Mouse (Mus musculus): ENCODE measurements around the gene A530016L24Rik. TPM values are rescaled to one million over a fixed set of nuclear protein-coding genes. Genes with fewer than 3 reads are reported as not detected.

Gene A530016L24Rik
- polyA plus RNA-seq (2012; rRNA removed): 0.04 and 0.11 TPM in 2 replicates

DNA sequence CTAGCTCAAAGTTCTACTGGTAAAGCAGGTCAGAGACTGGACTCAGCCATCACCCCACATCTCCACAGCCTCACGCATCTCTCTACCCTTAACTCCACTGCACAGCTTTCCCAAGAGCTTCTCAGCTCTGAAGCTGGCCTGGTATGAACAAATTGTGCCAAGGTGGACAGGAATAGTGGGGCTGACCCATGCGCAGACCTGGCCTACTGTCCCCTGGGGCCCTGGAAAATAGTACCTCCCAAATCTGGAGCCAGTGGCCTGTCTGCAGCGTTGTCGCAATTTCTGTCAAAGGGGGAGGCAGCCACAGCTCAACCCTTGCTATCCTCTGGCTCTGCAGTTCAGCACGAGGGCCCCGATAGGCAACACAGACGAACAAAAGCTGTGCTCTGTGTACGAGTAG, at the start of gene A530016L24Rik:
Gene A530016L24Rik, plus strand, starts transcription at position 315 of the 400 bp plus-strand sequence.
- no peak for DNase-seq (ENCODE audit: low read depth)
- no peak for TF ChIP-seq CTCF (IDR thresholded peaks at IDR 0.05; ENCODE audit: borderline replicate concordance, extremely low read depth, insufficient read depth, insufficient read length)
- TF ChIP-seq POLR2A (IDR thresholded peaks at IDR 0.05; ENCODE audit: borderline replicate concordance, extremely low read depth, insufficient read depth, insufficient read length, poor library complexity, severe bottlenecking): no peak

GRCm38 (mm10) chr12:112439993-112440392, 49.3 kb upstream of the A530016L24Rik start:
- TF ChIP-seq POLR2A (IDR thresholded peaks at IDR 0.05; ENCODE audit: borderline replicate concordance, extremely low read depth, insufficient read depth, insufficient read length, poor library complexity, severe bottlenecking) (no peak), CTCF (IDR thresholded peaks at IDR 0.05; ENCODE audit: borderline replicate concordance, extremely low read depth, insufficient read depth, insufficient read length) (no peak)
- DNase-seq (ENCODE audit: low read depth): peak; percentile 51

- DNase-seq (ENCODE audit: low read depth): peak; percentile 85
- TF ChIP-seq POLR2A (IDR thresholded peaks at IDR 0.05; ENCODE audit: borderline replicate concordance, extremely low read depth, insufficient read depth, insufficient read length, poor library complexity, severe bottlenecking) (no peak), CTCF (IDR thresholded peaks at IDR 0.05; ENCODE audit: borderline replicate concordance, extremely low read depth, insufficient read depth, insufficient read length) (no peak)
Measured at GRCm38 (mm10) chr12:112449144-112449827, 40.0 kb upstream of the A530016L24Rik start.

DNA sequence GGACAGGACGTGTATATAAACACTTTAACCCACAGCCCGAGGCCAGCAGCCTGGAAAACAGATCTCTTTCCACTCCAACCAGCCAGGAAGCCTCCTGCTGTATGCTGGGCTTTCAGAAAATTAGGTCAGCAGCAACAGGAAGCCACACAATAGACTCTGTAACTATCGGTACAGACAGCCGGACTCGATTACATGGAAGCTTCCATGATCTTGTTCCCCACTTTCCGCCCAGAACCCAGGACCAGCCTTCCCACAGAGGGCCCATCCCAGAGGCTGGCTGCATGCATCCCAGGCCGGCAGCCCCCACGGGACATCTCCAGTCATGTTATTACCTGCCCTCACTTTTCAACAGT, 39.4 kb upstream of the A530016L24Rik start:
- DNase-seq (ENCODE audit: low read depth): no peak
- TF ChIP-seq POLR2A (IDR thresholded peaks at IDR 0.05; ENCODE audit: borderline replicate concordance, extremely low read depth, insufficient read depth, insufficient read length, poor library complexity, severe bottlenecking): no peak
- TF ChIP-seq CTCF (IDR thresholded peaks at IDR 0.05; ENCODE audit: borderline replicate concordance, extremely low read depth, insufficient read depth, insufficient read length): no peak

GRCm38 (mm10) chr12:112450883-112451282, 38.4 kb upstream of the A530016L24Rik start:
- DNase-seq (ENCODE audit: low read depth): peak; percentile 86
- peak; percentile 61; the same call in 1 of the 2 replicates for TF ChIP-seq CTCF (IDR thresholded peaks at IDR 0.05; ENCODE audit: borderline replicate concordance, extremely low read depth, insufficient read depth, insufficient read length)
- TF ChIP-seq POLR2A (IDR thresholded peaks at IDR 0.05; ENCODE audit: borderline replicate concordance, extremely low read depth, insufficient read depth, insufficient read length, poor library complexity, severe bottlenecking): no peak

GRCm38 (mm10) chr12:112451381-112451780, 37.9 kb upstream of the A530016L24Rik start:
- peak; percentile 51 for DNase-seq (ENCODE audit: low read depth)
- TF ChIP-seq CTCF (IDR thresholded peaks at IDR 0.05; ENCODE audit: borderline replicate concordance, extremely low read depth, insufficient read depth, insufficient read length) (no peak), POLR2A (IDR thresholded peaks at IDR 0.05; ENCODE audit: borderline replicate concordance, extremely low read depth, insufficient read depth, insufficient read length, poor library complexity, severe bottlenecking) (no peak)

- peak; percentile 53 for DNase-seq (ENCODE audit: low read depth)
- no peak for TF ChIP-seq CTCF (IDR thresholded peaks at IDR 0.05; ENCODE audit: borderline replicate concordance, extremely low read depth, insufficient read depth, insufficient read length)
- no peak for TF ChIP-seq POLR2A (IDR thresholded peaks at IDR 0.05; ENCODE audit: borderline replicate concordance, extremely low read depth, insufficient read depth, insufficient read length, poor library complexity, severe bottlenecking)
Measured at GRCm38 (mm10) chr12:112451826-112452225, 37.4 kb upstream of the A530016L24Rik start.

DNA sequence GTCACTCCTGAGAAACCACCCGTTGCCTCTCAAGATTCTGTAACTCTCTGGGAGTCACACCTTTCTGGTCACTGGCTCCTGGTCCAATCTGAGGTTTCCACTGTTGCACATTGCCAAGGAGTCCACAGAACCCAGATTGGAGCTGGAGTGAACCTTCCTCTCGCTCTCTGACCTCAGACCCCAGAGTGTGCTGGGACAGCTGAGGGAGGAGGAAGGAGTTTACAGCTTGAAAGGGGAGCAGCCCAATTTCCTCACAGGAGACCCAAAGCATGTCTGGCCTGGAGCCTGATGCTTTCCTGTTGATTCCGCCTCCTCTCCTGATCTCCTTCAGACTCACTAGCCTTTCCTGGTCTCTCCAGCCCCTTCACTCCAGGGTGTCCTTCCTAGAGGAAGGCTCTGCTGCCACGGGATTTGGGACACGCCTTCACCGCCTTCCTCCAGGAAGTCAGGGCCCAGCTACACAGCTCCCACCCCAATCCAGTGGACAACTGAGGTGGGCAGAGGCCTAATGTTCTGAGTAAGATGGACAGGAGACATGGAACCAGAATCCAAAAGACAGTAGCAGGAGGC, 33.0 kb upstream of the A530016L24Rik start:
- TF ChIP-seq CTCF (IDR thresholded peaks at IDR 0.05; ENCODE audit: borderline replicate concordance, extremely low read depth, insufficient read depth, insufficient read length) (no peak), POLR2A (IDR thresholded peaks at IDR 0.05; ENCODE audit: borderline replicate concordance, extremely low read depth, insufficient read depth, insufficient read length, poor library complexity, severe bottlenecking) (no peak)
- no peak for DNase-seq (ENCODE audit: low read depth)

DNA sequence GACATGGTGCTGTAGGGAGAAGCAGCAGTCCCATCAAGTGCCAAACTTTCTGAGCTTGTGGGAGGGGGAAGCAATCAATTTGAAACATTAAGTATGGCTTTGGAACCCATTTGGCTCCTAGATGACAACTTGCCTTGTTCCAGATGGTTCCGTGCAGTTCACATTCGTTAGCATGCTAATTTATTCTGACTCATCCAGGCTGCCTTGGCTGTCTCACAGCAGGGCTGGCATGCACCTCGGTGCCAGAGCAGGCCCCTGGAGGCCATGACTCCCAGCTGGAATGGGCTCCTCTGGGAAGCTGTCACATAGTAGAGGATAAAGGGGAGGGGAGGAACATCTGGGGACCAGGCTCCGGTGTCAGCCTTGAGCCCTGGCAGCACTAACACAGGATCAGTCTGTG, 31.4 kb upstream of the A530016L24Rik start:
- peak; percentile 96 for DNase-seq (ENCODE audit: low read depth)
- TF ChIP-seq POLR2A (IDR thresholded peaks at IDR 0.05; ENCODE audit: borderline replicate concordance, extremely low read depth, insufficient read depth, insufficient read length, poor library complexity, severe bottlenecking): no peak
- TF ChIP-seq CTCF (IDR thresholded peaks at IDR 0.05; ENCODE audit: borderline replicate concordance, extremely low read depth, insufficient read depth, insufficient read length): no peak

- no peak for TF ChIP-seq POLR2A (IDR thresholded peaks at IDR 0.05; ENCODE audit: borderline replicate concordance, extremely low read depth, insufficient read depth, insufficient read length, poor library complexity, severe bottlenecking)
- no peak for TF ChIP-seq CTCF (IDR thresholded peaks at IDR 0.05; ENCODE audit: borderline replicate concordance, extremely low read depth, insufficient read depth, insufficient read length)
- no peak for DNase-seq (ENCODE audit: low read depth)
Measured at GRCm38 (mm10) chr12:112462423-112462822, 26.8 kb upstream of the A530016L24Rik start.

- DNase-seq (ENCODE audit: low read depth): no peak
- TF ChIP-seq POLR2A (IDR thresholded peaks at IDR 0.05; ENCODE audit: borderline replicate concordance, extremely low read depth, insufficient read depth, insufficient read length, poor library complexity, severe bottlenecking): no peak
- peak; percentile 40; the same call in 1 of the 2 replicates for TF ChIP-seq CTCF (IDR thresholded peaks at IDR 0.05; ENCODE audit: borderline replicate concordance, extremely low read depth, insufficient read depth, insufficient read length)
Measured at GRCm38 (mm10) chr12:112463209-112463608, 26.0 kb upstream of the A530016L24Rik start.
